Mouse (Mus musculus): Measurements from ENCODE around the gene Ccdc33. TPM values are rescaled to one million over a fixed set of nuclear protein-coding genes. Genes with fewer than 3 reads are reported as not detected.

Gene Ccdc33
- total and polyA plus RNA-seq, 3 experiments: 0.21 to 1.0 TPM; not detected in 1

DNA sequence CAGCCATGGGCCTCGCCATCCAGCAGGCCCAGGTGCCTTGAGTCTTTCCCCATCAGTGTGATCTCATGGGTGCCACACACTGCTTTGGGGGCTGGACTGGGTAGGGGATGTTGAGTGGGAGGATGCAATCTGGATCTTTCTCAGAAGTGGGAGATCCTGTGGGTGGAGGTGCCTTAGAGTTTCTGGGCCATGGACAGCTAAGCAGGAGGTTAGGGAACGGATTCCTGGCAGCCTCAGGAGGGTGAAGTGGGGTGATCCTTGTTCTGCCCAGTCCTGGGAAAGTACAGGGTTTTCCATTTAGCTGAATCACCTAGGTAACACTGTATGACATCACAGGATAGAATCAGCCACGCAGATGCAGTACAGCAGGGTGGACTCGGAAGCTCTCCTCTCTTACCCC, 16.6 kb downstream of the Ccdc33 start:
- H3K4me3 ChIP-seq (replicated peaks in 1 of 3; ENCODE audit: low read depth in 2 of 3, low read length in 2 of 3, poor library complexity in 1 of 3): no peak overlapping the region
- in situ Hi-C loops (cut with MboI; ENCODE audit: low pct_ligation_motif_present, low pct_unique_long_range_greater_than_20kb, low sequenced_read_pairs): loop anchor here (5.0 kb wide), 1 partner anchor 35 kb away; no protein-coding TSS in a partner anchor

DNA sequence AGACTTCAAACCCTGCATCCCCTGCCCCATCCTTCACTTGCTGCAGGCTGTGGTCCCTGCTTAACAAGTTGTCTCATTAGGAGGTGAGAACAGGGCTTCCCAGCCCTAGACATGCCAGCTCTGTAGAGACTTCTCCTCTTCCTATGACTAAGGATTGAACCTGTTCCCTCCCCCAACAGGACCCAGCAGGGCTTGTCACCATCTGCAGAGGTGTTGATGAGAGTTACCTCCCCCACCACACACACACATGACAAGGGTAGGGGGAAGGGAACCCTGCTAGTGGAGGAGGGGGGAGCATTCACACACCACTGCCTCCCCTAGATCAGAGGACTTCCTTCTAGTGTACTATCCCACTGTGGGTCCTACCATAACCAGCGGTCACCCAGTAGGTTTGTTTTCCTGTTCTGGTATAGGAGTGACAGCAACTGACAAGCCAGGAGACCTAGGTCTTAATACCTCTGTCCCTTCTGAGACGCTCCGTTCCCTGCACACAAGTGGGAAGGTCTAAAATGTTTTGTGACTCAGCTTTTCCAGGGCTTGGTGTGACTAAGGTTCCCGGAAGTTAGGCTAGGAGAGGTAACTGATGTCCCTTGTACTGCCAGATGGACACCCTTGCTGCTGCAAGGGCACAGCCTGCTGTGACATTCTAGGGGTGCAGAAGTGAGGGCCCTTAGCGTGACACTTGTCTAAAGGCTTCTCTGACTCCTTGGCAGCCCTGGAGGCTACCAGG, 18.6 kb downstream of the Ccdc33 start:
- peak overlapping the region; percentile 28; the same call in 1 of the 2 replicates for H3K27ac ChIP-seq (ENCODE audit: insufficient read depth, low read depth)
- no peaks in the 10 kb centered on the region for H3K79me2 ChIP-seq (replicated peaks; ENCODE audit: control insufficient read depth, extremely low read depth, insufficient read depth, poor library complexity, severe bottlenecking)
- H3K9me3 ChIP-seq (replicated peaks; ENCODE audit: low read length): no peaks in the 10 kb centered on the region
- no peak overlapping the region for H3K4me2 ChIP-seq (ENCODE audit: insufficient read depth, low read depth, poor library complexity, severe bottlenecking)
- in situ Hi-C loops (cut with MboI; ENCODE audit: low pct_ligation_motif_present, low pct_unique_long_range_greater_than_20kb, low sequenced_read_pairs): loop anchor here (5.0 kb wide), 1 partner anchor 37 kb away; no protein-coding TSS in a partner anchor
- peaks cover 14 to 50% of the 10 kb centered on the region in 2 experiments for H3K4me1 ChIP-seq (ENCODE audit: control insufficient read depth in 1 of 2, insufficient read depth in 2 of 2)
- dilution Hi-C loops (cut with MboI; ENCODE audit: extremely low pct_ligation_motif_present, extremely low pct_unique_long_range_greater_than_20kb, low sequenced_read_pairs): no loop called here
- DNase-seq (ENCODE audit: extremely low read depth): peak; percentile 81
- H3K4me3 ChIP-seq (replicated peaks in 1 of 3; ENCODE audit: low read depth in 2 of 3, low read length in 2 of 3, poor library complexity in 1 of 3): no peak overlapping the region
- no peaks in the 10 kb centered on the region for H3K36me3 ChIP-seq (replicated peaks in 1 of 2; ENCODE audit: control insufficient read depth in 1 of 2, insufficient read depth in 1 of 2, low read length in 1 of 2)
- H3K27me3 ChIP-seq (replicated peaks): no peaks in the 10 kb centered on the region
- H3K9ac ChIP-seq (ENCODE audit: insufficient read depth, low read depth): no peak overlapping the region
- TF ChIP-seq E2F4 (IDR thresholded peaks at IDR 0.05; ENCODE audit: insufficient replicate concordance, low read depth, low read length): no peak
- no peak for TF ChIP-seq MXI1 (IDR thresholded peaks at IDR 0.05; ENCODE audit: low read depth, low read length)
- TF ChIP-seq IRF4 (IDR thresholded peaks at IDR 0.05; ENCODE audit: low read depth, low read length): no peak
- no peak for TF ChIP-seq GABPA (IDR thresholded peaks at IDR 0.05; ENCODE audit: insufficient replicate concordance, low read depth, low read length)
- no peak for TF ChIP-seq ZMIZ1 (IDR thresholded peaks at IDR 0.05; ENCODE audit: low read depth, low read length)
- no peak for TF ChIP-seq USF2 (conservative IDR thresholded peaks at IDR 0.05; ENCODE audit: low read depth, low read length)
- no peak for TF ChIP-seq TBP (conservative IDR thresholded peaks at IDR 0.05; ENCODE audit: low read depth, low read length)
- TF ChIP-seq ETS1 (conservative IDR thresholded peaks at IDR 0.05; ENCODE audit: low read depth, low read length): peak; percentile 56; the same call in 1 of the 2 replicates
- no peak for TF ChIP-seq NRF1 (IDR thresholded peaks at IDR 0.05; ENCODE audit: low read depth, low read length)
- no peak for TF ChIP-seq ZC3H11A (IDR thresholded peaks at IDR 0.05; ENCODE audit: low read depth, low read length)
- no peak for TF ChIP-seq USF1 (IDR thresholded peaks at IDR 0.05; ENCODE audit: low read depth, low read length)
- peak; percentile 90 for TF ChIP-seq JUND (conservative IDR thresholded peaks at IDR 0.05; ENCODE audit: low read depth, low read length)
- no peak for TF ChIP-seq MAZ (IDR thresholded peaks at IDR 0.05; ENCODE audit: low read depth, low read length)
- no peak for TF ChIP-seq CTCF (conservative IDR thresholded peaks at IDR 0.05 in 1 of 2, IDR thresholded peaks at IDR 0.05 in 1 of 2; ENCODE audit: low read depth in 2 of 2, low read length in 2 of 2)
- TF ChIP-seq EP300 (IDR thresholded peaks at IDR 0.05; ENCODE audit: low read length): 0 out of 2 replicates have a peak, but pooled peaks have one; percentile 41
- no peak for TF ChIP-seq POLR2A (IDR thresholded peaks at IDR 0.05; ENCODE audit: low read depth, low read length)
- no peak for TF ChIP-seq POLR2AphosphoS2 (IDR thresholded peaks at IDR 0.05; ENCODE audit: low read depth, low read length)
- no peak for TF ChIP-seq RCOR1 (conservative IDR thresholded peaks at IDR 0.05; ENCODE audit: low read depth, low read length)
- no peak for TF ChIP-seq ZKSCAN1 (IDR thresholded peaks at IDR 0.05; ENCODE audit: borderline replicate concordance, low read depth, low read length)
- no peak; the same call in 1 of the 2 replicates for TF ChIP-seq MAX (IDR thresholded peaks at IDR 0.05; ENCODE audit: low read length)
- TF ChIP-seq MEF2A (IDR thresholded peaks at IDR 0.05; ENCODE audit: borderline replicate concordance, low read depth, low read length): peak; percentile 10; the same call in 1 of the 2 replicates
- TF ChIP-seq RAD21 (IDR thresholded peaks at IDR 0.05; ENCODE audit: low read depth, low read length): no peak
- no peak for TF ChIP-seq PAX5 (IDR thresholded peaks at IDR 0.05; ENCODE audit: low read length)
- no peak for TF ChIP-seq HCFC1 (IDR thresholded peaks at IDR 0.05; ENCODE audit: low read depth, low read length)
- no peak for TF ChIP-seq UBTF (IDR thresholded peaks at IDR 0.05; ENCODE audit: low read depth, low read length)
- no peak for TF ChIP-seq NELFE (IDR thresholded peaks at IDR 0.05; ENCODE audit: low read depth, low read length)
- no peak for TF ChIP-seq KAT2A (IDR thresholded peaks at IDR 0.05; ENCODE audit: insufficient replicate concordance, low read length)
- TF ChIP-seq TCF12 (IDR thresholded peaks at IDR 0.05; ENCODE audit: low read depth, low read length): no peak
- peak; percentile 55 for TF ChIP-seq BHLHE40 (IDR thresholded peaks at IDR 0.05; ENCODE audit: low read depth, low read length)

More for the DNA sequence above, 16.6 kb downstream of the Ccdc33 start:
- H3K9me3 ChIP-seq (replicated peaks; ENCODE audit: low read length): no peaks in the 10 kb centered on the region
- no peak overlapping the region for H3K4me2 ChIP-seq (ENCODE audit: insufficient read depth, low read depth, poor library complexity, severe bottlenecking)
- no peak for TF ChIP-seq USF1 (IDR thresholded peaks at IDR 0.05; ENCODE audit: low read depth, low read length)
- TF ChIP-seq MEF2A (IDR thresholded peaks at IDR 0.05; ENCODE audit: borderline replicate concordance, low read depth, low read length): no peak
- no peak for TF ChIP-seq PAX5 (IDR thresholded peaks at IDR 0.05; ENCODE audit: low read length)
- no peak for TF ChIP-seq UBTF (IDR thresholded peaks at IDR 0.05; ENCODE audit: low read depth, low read length)
- TF ChIP-seq KAT2A (IDR thresholded peaks at IDR 0.05; ENCODE audit: insufficient replicate concordance, low read length): no peak
- TF ChIP-seq NELFE (IDR thresholded peaks at IDR 0.05; ENCODE audit: low read depth, low read length): no peak
- TF ChIP-seq JUND (conservative IDR thresholded peaks at IDR 0.05; ENCODE audit: low read depth, low read length): no peak
- TF ChIP-seq NRF1 (IDR thresholded peaks at IDR 0.05; ENCODE audit: low read depth, low read length): no peak
- TF ChIP-seq SMC3 (IDR thresholded peaks at IDR 0.05; ENCODE audit: low read depth, low read length): no peak
- H3K79me2 ChIP-seq (replicated peaks; ENCODE audit: control insufficient read depth, extremely low read depth, insufficient read depth, poor library complexity, severe bottlenecking): no peaks in the 10 kb centered on the region
- no peaks in the 10 kb centered on the region for H3K27me3 ChIP-seq (replicated peaks)
- DNase-seq (ENCODE audit: extremely low read depth): no peak
- no peak overlapping the region for H3K27ac ChIP-seq (ENCODE audit: insufficient read depth, low read depth)
- peaks cover 14 to 50% of the 10 kb centered on the region in 2 experiments for H3K4me1 ChIP-seq (ENCODE audit: control insufficient read depth in 1 of 2, insufficient read depth in 2 of 2)
- H3K9ac ChIP-seq (ENCODE audit: insufficient read depth, low read depth): no peak overlapping the region
- dilution Hi-C loops (cut with MboI; ENCODE audit: extremely low pct_ligation_motif_present, extremely low pct_unique_long_range_greater_than_20kb, low sequenced_read_pairs): no loop called here
- H3K36me3 ChIP-seq (replicated peaks in 1 of 2; ENCODE audit: control insufficient read depth in 1 of 2, insufficient read depth in 1 of 2, low read length in 1 of 2): no peaks in the 10 kb centered on the region

Data from CH12.LX (cell line).